Mouse (Mus musculus): Measurements from ENCODE around the gene Phactr4.

GRCm38 (mm10) chr4:132373820-132374219 lies 48.5 kb downstream of the Phactr4 start:
- TF ChIP-seq CTCF (IDR thresholded peaks at IDR 0.05; ENCODE audit: control insufficient read depth, insufficient read depth, low read length) (no peak), POLR2A (IDR thresholded peaks at IDR 0.05; ENCODE audit: borderline replicate concordance, control insufficient read depth, low read depth, low read length) (no peak)
